Mouse (Mus musculus): ENCODE measurements around the gene Tmem161a. TPM values are rescaled to one million over a fixed set of nuclear protein-coding genes. Genes with fewer than 3 reads are reported as not detected.

The Tmem161a gene
- polyA plus RNA-seq, 1 experiment from 2014 or later = 76.3 TPM

DNA sequence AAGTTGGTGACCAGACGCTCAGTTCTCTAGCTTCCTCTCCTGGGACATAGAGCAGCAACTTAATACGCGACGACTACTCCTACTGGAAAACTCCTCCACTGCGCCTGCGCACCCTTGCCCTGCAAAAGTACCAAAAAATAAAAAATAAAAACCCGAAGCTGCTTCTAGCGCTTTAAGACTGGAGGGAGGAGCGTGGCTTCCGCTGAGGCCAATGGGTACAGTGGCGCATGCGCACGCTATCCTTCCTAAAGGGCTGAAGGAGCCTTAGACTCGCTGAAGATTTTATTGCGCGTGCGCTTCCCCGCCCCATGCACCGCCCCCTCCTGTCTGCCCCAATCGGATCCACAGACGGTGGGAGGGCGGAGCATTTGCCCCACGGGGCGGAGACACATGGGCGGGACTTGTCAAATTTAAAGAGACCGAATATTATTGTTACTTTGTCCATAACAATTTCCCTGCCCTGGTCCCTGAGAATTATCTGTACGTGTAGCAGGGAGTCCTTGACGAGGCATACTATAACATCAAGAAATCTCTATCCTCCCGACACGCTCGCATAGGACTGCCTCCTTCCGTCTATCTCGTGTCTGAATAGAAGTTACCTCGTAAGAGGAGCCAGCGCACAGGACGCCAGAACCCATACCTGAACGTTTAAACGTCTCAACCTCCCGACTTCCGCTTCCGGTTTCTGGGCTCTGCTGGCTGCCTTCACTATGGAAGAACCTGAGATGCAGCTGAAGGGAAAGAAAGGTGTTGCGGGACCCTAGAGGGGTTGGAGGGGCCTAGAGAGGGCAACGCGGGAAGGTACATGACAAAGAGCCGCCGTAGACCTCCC, 32.9 kb upstream of the Tmem161a start, which contains the start of the genes Rfxank, Borcs8 and Mef2b:
Gene Rfxank, minus strand, starts transcription at position 129 of the 832 bp plus-strand sequence.
Gene Borcs8, plus strand, starts transcription at position 474 of the 832 bp plus-strand sequence.
Gene Mef2b, plus strand, starts transcription at position 686 of the 832 bp plus-strand sequence.
- H3K4me3 ChIP-seq (replicated peaks) = peak within 1 kb of the TSS; percentile 76
- peak within 1 kb of the TSS; percentile 73 for H3K4me2 ChIP-seq
- H3K4me1 ChIP-seq = peaks cover 21% of the 10 kb centered on the region
- peak within 1 kb of the TSS; percentile 59 for H3K9ac ChIP-seq
- ATAC-seq (replicated peaks; ENCODE audit: low FRiP score) = peak; percentile 98
- under 1% methylated on average over 46 of the region's 46 CpGs for WGBS
- H3K9me3 ChIP-seq (replicated peaks) = no peaks in the 10 kb centered on the region
- peaks cover 59% of the 10 kb centered on the region for H3K36me3 ChIP-seq
- H3K27me3 ChIP-seq = no peaks in the 10 kb centered on the region
- peak within 1 kb of the TSS; percentile 85 for H3K27ac ChIP-seq

- Histone ChIP-seq H3K4me1 (peaks cover 21% of the 10 kb centered on the region), H3K27me3 (no peaks in the 10 kb centered on the region), H3K36me3 (peaks cover 59% of the 10 kb centered on the region), H3K9ac (peak overlapping the region; percentile 59), H3K9me3 (replicated peaks) (no peaks in the 10 kb centered on the region), H3K4me3 (replicated peaks) (peak overlapping the region; percentile 76), H3K4me2 (peak overlapping the region; percentile 73), H3K27ac (peak overlapping the region; percentile 85)
- 12% methylated on average over 9 of the region's 9 CpGs for WGBS
- ATAC-seq (replicated peaks; ENCODE audit: low FRiP score) = no peak
Observed at GRCm38 (mm10) chr8:70139981-70140380, 32.2 kb upstream of the Tmem161a start.

DNA sequence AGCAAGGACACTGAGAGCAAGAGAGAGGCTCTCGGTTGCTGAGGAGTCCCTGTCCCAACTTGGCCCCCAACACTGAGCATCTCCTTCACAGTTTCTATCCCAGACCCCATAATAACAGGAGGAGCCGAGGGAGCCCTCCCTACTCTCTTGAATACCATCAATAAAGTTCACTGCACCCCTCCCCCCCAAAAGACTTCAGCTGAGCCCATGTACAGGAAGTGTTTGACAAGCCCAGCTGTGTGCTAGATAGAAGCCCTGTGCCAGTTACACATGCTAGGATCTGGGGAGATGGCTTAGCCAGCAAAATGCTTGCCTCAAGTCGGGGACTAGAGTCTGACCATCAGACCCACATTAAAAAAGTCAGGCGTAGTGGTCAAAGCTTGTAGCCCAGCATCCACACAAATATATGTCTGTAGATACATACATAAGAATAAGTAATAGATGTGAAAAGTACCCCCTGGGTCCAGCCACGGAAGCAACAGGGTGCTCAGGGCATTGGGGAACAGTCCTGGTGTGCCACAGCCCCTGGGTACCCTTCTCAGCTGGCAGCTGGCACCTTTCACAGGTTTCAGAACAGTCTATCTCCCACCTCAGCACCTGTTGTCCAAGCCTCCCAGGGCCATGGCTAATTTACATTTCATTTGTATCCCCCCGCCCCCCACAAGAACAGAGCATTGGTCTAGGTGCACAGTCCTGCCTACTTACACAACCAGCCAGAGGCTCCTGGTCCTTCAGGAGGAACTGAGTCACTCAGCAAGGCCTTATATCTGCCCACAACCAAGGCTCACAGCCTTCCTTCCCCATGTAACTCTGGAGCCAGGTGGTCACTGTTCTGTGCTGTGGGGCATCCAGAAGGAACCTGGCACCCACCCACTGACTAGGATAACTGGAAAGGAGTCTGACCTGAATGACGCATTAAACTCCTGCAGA, 24.2 kb upstream of the Tmem161a start:
- H3K9me3 ChIP-seq (replicated peaks) = no peaks in the 10 kb centered on the region
- peaks cover 44% of the 10 kb centered on the region for H3K36me3 ChIP-seq
- H3K9ac ChIP-seq = no peak overlapping the region
- H3K27me3 ChIP-seq = peaks cover 8% of the 10 kb centered on the region; the same call in 1 of the 2 replicates
- H3K4me1 ChIP-seq = peaks cover 15% of the 10 kb centered on the region
- WGBS = 83% methylated on average over 7 of the region's 7 CpGs
- ATAC-seq (replicated peaks; ENCODE audit: low FRiP score) = no peak
- no peak overlapping the region for H3K4me2 ChIP-seq
- H3K27ac ChIP-seq = no peak overlapping the region
- no peak overlapping the region for H3K4me3 ChIP-seq (replicated peaks)

DNA sequence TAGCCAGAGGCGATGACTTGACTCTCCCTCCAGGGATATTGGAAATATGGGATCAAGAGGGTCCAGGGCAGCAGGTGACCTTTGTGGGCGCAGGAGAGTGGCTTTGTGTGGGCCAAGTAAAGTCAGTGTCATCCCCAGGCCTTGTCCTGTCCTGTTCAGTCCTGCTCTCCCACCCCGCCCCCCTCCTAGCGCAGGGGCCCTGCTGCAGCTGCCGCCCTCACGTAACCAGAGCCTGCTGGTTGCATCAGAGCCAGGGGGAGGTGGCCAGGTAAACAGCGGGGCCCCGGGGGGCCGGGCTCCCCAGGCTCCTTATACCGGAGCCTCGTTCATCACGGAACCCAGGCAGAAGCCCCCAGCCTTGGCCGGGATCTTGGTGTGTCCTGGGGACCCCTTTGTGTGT, 22.0 kb upstream of the Tmem161a start:
- H3K36me3 ChIP-seq = peaks cover 23% of the 10 kb centered on the region
- peaks cover 22% of the 10 kb centered on the region for H3K27me3 ChIP-seq
- 13% methylated on average over 13 of the region's 13 CpGs for WGBS
- no peaks in the 10 kb centered on the region for H3K9me3 ChIP-seq (replicated peaks)
- no peak for ATAC-seq (replicated peaks; ENCODE audit: low FRiP score)
- H3K4me1 ChIP-seq = peaks cover 15% of the 10 kb centered on the region
- no peak overlapping the region for H3K4me3 ChIP-seq (replicated peaks)
- H3K9ac ChIP-seq = no peak overlapping the region
- H3K4me2 ChIP-seq = 0 out of 2 replicates have a peak overlapping the region, but pooled peaks have one; percentile 16
- no peak overlapping the region for H3K27ac ChIP-seq

GRCm38 (mm10) chr8:70152537-70153257, 19.5 kb upstream of the Tmem161a start:
- Histone ChIP-seq H3K36me3 (no peaks in the 10 kb centered on the region), H3K9ac (no peak overlapping the region), H3K27ac (no peak overlapping the region), H3K9me3 (replicated peaks) (no peaks in the 10 kb centered on the region), H3K4me3 (replicated peaks) (0 out of 2 replicates have a peak overlapping the region, but pooled peaks have one; percentile 2), H3K4me2 (peak overlapping the region; percentile 39), H3K27me3 (peaks cover 29% of the 10 kb centered on the region), H3K4me1 (peaks cover 15% of the 10 kb centered on the region)
- peak; percentile 97 for ATAC-seq (replicated peaks; ENCODE audit: low FRiP score)
- WGBS = 9% methylated on average over 22 of the region's 22 CpGs

- H3K9me3 ChIP-seq (replicated peaks) = no peaks in the 10 kb centered on the region
- peaks cover 22% of the 10 kb centered on the region for H3K27me3 ChIP-seq
- H3K9ac ChIP-seq = no peak overlapping the region
- H3K4me1 ChIP-seq = peaks cover 15% of the 10 kb centered on the region
- no peaks in the 10 kb centered on the region for H3K36me3 ChIP-seq
- H3K4me2 ChIP-seq = no peak overlapping the region
- 100% methylated on average over 1 of the region's 1 CpGs for WGBS
- H3K27ac ChIP-seq = no peak overlapping the region
- H3K4me3 ChIP-seq (replicated peaks) = no peak overlapping the region
- ATAC-seq (replicated peaks; ENCODE audit: low FRiP score) = no peak
Observed at GRCm38 (mm10) chr8:70157240-70157800, 14.8 kb upstream of the Tmem161a start.

GRCm38 (mm10) chr8:70158069-70158853, 13.9 kb upstream of the Tmem161a start:
- Histone ChIP-seq H3K9me3 (replicated peaks) (no peaks in the 10 kb centered on the region), H3K27ac (no peak overlapping the region), H3K27me3 (peaks cover 18% of the 10 kb centered on the region), H3K4me2 (peak overlapping the region; percentile 93), H3K4me1 (peaks cover 9% of the 10 kb centered on the region), H3K4me3 (replicated peaks) (peak overlapping the region; percentile 60), H3K9ac (peak overlapping the region; percentile 53), H3K36me3 (no peaks in the 10 kb centered on the region)
- peak; percentile 91 for ATAC-seq (replicated peaks; ENCODE audit: low FRiP score)
- 13% methylated on average over 40 of the region's 40 CpGs for WGBS

GRCm38 (mm10) chr8:70159211-70159610, 12.9 kb upstream of the Tmem161a start:
- WGBS = 81% methylated on average over 4 of the region's 4 CpGs
- H3K27me3 ChIP-seq = peaks cover 18% of the 10 kb centered on the region
- no peak overlapping the region for H3K27ac ChIP-seq
- ATAC-seq (replicated peaks; ENCODE audit: low FRiP score) = no peak
- H3K4me1 ChIP-seq = peaks cover 9% of the 10 kb centered on the region
- H3K9ac ChIP-seq = no peak overlapping the region
- no peaks in the 10 kb centered on the region for H3K36me3 ChIP-seq
- H3K4me3 ChIP-seq (replicated peaks) = no peak overlapping the region
- no peaks in the 10 kb centered on the region for H3K9me3 ChIP-seq (replicated peaks)
- H3K4me2 ChIP-seq = 0 out of 2 replicates have a peak overlapping the region, but pooled peaks have one; percentile 93

DNA sequence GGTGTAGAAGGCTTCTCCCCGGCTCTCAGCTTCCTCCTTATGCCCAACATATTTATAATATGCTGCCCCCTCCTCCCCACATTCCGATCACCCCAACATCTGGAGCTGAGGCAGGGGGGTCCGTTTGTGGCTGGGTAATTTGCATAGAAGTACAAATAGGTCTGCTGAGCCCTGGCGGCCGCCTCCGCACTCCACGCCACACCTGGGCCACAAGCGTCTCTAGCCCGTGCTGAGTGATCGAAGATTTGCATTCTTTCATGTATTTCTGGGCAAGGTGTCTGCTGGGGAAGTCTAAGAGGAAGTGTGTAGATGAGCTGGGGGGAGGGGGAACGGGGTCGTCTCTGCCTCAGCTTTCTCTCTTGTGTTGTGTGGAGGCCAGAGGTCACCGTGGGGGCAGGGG, 12.1 kb upstream of the Tmem161a start:
- WGBS = 69% methylated on average over 13 of the region's 13 CpGs
- H3K4me3 ChIP-seq (replicated peaks) = no peak overlapping the region
- H3K27me3 ChIP-seq = peaks cover 17% of the 10 kb centered on the region
- peaks cover 9% of the 10 kb centered on the region for H3K4me1 ChIP-seq
- no peak overlapping the region for H3K9ac ChIP-seq
- no peak overlapping the region for H3K4me2 ChIP-seq
- no peaks in the 10 kb centered on the region for H3K36me3 ChIP-seq
- H3K27ac ChIP-seq = no peak overlapping the region
- ATAC-seq (replicated peaks; ENCODE audit: low FRiP score) = no peak
- H3K9me3 ChIP-seq (replicated peaks) = no peaks in the 10 kb centered on the region

DNA sequence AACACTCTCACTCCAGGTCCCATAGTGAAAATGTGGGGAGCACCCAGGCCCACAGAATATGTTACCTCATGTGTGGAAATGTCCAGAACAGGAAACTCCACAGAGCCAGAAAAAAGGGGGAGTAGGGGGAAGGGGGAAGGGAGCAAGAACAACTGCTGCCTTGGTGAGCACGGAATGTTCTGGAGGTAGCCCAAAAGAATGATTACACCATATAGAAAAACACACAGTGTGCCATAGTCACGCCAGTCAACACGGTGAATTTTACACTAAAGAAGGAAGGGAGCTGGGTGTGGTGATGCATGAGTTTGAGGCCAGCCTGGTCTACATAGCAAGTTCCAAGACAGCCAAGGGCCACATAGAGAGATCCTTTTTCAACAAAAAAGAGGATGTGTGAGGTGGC, 8.8 kb upstream of the Tmem161a start:
- no peak overlapping the region for H3K27ac ChIP-seq
- ATAC-seq (replicated peaks; ENCODE audit: low FRiP score) = no peak
- no peak overlapping the region for H3K9ac ChIP-seq
- no peaks in the 10 kb centered on the region for H3K36me3 ChIP-seq
- no peak overlapping the region for H3K4me3 ChIP-seq (replicated peaks)
- peaks cover 25% of the 10 kb centered on the region for H3K4me1 ChIP-seq
- H3K9me3 ChIP-seq (replicated peaks) = no peaks in the 10 kb centered on the region
- peaks cover 24% of the 10 kb centered on the region for H3K27me3 ChIP-seq
- WGBS = 89% methylated on average over 3 of the region's 3 CpGs
- H3K4me2 ChIP-seq = no peak overlapping the region
